Mouse (Mus musculus) olfactory bulb, adult 2 months (tissue): ENCODE measurements around the gene 2610507B11Rik.

ENCODE experiments used
- CTCF ChIP-seq: fragments of 200-500 bp; IDR thresholded peaks from 2 replicates; pipeline ENCODE4 v1.5.1; 2012; ENCODE audit warnings: low read depth, mild to moderate bottlenecking, low read length, moderate library complexity; ENCODE audit not compliant: insufficient read depth
- POLR2A ChIP-seq: fragments of 200-500 bp; IDR thresholded peaks from 2 replicates; pipeline ENCODE4 v1.6.1; 2012; ENCODE audit warnings: mild to moderate bottlenecking, low read depth, low read length, moderate library complexity; ENCODE audit not compliant: insufficient read depth

- no peak for TF ChIP-seq POLR2A
- no peak for TF ChIP-seq CTCF
These were observed 60.7 kb downstream of the 2610507B11Rik start for GRCm38 (mm10) chr11:78322076-78322831.
